Mouse (Mus musculus): ENCODE data around the gene Bod1.

The Bod1 gene

GRCm38 (mm10) chr11:31671354-31672169 lies at the start of gene Bod1:
TSS of gene Bod1 (minus strand) at chr11:31671885.
- peak; percentile 89 for DNase-seq (ENCODE audit: low read depth, low spot score)

GRCm38 (mm10) chr11:31719090-31719489 lies 47.4 kb upstream of the Bod1 start:
- DNase-seq (ENCODE audit: low read depth, low spot score), result no peak

DNA sequence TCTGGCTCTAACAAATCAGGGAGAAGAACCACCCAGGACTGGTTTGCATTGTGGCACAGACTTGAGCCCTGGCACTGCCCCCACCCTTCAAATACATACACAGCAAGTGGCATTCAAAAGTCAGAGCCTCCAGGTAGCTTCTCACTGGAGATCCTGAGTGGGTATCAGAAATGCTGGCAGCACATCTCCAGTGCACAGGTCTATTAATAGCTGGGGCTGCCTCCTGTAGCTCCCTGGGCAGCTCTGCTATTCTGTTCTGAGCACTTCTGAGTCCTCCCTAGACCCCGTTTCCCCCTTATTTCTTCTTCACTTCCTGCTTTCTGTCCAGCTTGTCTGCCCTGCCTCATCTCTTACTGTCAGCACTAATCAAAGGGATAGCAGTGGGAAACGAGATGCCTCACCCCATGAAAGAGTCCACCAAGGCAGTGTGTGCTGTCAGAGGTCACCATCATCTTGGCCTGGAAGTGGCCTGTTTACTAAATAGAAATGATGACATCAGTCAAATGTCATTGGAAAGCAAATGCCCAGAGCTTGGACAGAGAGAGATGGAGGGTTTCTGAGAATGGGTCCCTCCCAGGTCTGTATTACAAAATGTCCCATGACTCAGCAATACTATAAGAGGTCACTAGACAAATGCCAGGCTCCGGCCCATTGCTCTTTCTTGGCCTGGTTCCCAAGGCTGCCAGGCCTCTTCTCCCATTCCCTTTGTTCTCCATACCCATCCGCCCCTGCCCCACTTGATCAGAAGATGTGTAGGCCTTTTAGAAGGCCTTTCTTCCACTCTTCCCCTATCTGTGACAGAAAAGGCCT lies 46.4 kb upstream of the Bod1 start:
- no peak for DNase-seq (ENCODE audit: low read depth, low spot score)

- DNase-seq (ENCODE audit: low read depth, low spot score), result no peak
These were observed 42.0 kb upstream of the Bod1 start for GRCm38 (mm10) chr11:31713641-31714121.

- no peak for DNase-seq (ENCODE audit: low read depth, low spot score)
These were observed 41.4 kb upstream of the Bod1 start for GRCm38 (mm10) chr11:31713116-31713515.

DNA sequence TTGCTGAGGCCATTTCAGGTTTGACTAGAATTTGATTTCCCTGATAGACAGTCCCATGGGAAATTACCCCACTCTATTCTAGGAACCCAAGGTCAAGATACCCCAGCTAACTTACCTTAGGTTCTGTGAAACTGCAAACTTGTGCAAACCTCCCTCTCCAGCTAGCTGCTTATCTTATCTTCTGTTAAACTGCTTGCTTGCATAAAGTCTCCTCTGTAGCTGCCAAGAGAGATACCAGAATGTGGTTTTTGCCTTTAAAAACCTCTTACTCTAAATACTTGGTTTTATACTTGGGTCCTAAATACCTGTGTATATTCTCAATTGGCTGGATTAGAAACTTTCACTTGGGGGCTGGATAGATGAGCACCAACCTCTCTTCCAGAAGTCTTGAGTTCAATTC lies 36.1 kb upstream of the Bod1 start:
- no peak for DNase-seq (ENCODE audit: low read depth, low spot score)

DNA sequence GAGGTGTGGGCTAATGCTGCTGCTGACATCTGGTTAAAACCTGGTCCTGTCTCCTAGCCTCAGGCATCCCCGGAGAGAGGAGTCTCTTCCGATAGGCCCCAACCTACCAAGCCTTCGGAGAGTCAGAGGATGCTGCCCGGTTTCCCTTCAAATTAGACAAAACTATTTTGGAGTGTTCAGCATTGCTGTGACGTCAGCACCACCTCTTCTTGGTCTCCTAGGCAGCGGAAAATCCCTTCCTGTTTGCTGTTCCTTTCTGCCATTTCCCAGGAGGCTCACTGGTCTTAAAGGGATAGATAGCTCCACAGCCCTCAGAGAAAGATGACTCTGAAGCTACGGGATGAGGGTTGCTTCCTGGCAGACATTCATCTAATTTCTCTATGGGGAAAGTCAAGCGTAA lies 31.5 kb upstream of the Bod1 start:
- DNase-seq (ENCODE audit: low read depth, low spot score), result no peak

DNA sequence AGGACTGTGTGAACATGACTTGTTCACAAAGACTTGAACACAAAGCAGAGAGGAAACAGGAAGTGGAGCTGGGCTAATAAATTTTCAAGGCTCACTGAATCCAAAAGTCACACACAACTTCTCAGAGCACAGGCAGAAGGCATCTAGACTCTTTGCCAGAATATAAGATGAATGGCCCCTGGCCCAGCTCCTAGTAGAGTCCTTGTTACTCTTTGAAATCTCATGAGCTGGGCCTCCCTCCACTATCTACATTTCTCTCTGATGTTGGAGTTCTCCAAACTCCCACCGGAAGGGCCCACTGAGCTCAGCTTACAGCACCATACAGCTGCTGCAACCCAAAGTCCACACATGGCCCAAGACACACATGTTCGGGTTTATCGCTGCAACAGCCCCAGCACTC lies 30.2 kb upstream of the Bod1 start:
- no peak for DNase-seq (ENCODE audit: low read depth, low spot score)

DNA sequence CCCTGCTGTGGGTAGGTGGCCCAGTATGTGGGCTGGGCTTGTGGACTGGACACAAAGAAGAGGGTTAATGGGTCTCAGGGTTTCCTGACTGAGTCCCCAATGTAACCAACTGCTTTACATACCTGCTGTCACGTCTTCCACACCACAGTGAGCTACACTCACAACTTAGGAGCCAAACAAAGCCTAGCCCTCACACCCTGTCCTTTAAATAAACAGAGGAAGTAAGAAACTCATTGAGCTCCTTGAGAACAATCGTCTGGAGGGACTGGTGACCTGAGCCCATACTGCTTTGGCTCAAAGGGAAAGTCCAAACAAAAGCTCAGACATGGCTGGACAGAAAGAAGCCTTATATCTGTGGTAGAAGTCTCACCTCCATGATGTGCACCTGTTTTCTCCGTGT lies 27.8 kb upstream of the Bod1 start:
- no peak for DNase-seq (ENCODE audit: low read depth, low spot score)

DNA sequence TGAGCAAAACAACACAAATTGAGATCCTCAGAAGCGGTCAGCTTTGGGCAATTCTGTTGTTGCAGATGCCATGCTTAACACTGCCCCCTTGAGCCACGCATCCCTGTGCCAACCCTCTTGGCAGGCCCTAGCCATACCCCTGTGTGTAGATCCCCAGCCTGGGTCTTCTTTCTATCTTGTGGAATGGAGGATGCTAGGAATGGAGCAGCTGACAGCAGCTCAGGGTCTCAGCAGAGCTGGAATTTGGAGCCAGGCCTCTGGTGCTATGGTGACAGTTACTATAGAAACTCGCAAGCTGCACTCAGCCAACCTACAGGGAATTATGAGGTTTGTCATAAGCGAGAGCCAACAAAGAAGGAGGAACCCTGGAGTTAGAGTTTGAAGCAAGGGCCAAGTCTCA lies 23.1 kb upstream of the Bod1 start:
- no peak for DNase-seq (ENCODE audit: low read depth, low spot score)

DNA sequence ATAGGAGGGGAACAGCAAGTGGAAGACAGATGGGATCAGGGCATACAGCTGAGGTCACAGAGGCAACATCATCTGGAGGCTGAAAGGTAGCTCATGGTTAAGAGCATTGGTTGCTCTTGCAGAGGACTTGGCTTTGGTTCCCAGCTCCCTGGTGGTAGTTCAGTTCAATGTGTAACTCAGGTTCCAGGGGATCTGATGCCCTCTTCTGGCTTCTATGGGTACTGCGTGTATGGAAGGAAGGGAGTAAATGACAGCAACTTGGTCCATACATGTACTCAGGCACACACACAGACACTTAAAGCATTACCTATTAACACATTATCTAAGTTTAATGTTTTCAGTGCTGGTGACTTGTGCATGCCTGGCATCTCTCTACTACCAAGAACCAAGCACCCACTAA lies 22.4 kb upstream of the Bod1 start:
- no peak for DNase-seq (ENCODE audit: low read depth, low spot score)

- no peak for DNase-seq (ENCODE audit: low read depth, low spot score)
These were observed 21.6 kb upstream of the Bod1 start for GRCm38 (mm10) chr11:31693322-31693721.

- DNase-seq (ENCODE audit: low read depth, low spot score), result no peak
These were observed 17.3 kb upstream of the Bod1 start for GRCm38 (mm10) chr11:31688956-31689355.

GRCm38 (mm10) chr11:31684913-31685567 lies 13.4 kb upstream of the Bod1 start:
- DNase-seq (ENCODE audit: low read depth, low spot score), result no peak

DNA sequence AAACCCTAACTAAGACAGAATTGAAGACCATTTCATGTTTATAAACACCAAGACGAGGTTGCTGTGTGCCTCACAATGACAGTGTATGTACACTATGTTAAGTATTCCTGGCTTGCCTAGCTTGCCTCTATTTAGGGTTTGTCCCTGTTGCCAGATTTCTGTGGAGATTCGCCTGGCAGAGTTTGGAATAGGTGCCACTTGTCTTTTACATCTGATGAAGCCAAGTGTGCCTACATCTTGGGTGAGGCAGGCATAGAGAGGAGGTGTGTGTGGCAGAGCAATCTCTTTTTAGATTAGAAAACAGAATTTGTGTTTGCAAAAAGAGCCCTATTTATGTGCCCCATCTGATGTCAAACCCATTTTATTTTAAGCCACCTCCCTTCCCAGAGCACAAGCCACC lies 12.4 kb upstream of the Bod1 start:
- DNase-seq (ENCODE audit: low read depth, low spot score), result no peak

- DNase-seq (ENCODE audit: low read depth, low spot score), result no peak
These were observed 8.2 kb upstream of the Bod1 start for GRCm38 (mm10) chr11:31679840-31680381.

GRCm38 (mm10) chr11:31677309-31677708 lies 5.6 kb upstream of the Bod1 start:
- no peak for DNase-seq (ENCODE audit: low read depth, low spot score)

- DNase-seq (ENCODE audit: low read depth, low spot score), result no peak
These were observed 5.1 kb upstream of the Bod1 start for GRCm38 (mm10) chr11:31676661-31677252.

DNA sequence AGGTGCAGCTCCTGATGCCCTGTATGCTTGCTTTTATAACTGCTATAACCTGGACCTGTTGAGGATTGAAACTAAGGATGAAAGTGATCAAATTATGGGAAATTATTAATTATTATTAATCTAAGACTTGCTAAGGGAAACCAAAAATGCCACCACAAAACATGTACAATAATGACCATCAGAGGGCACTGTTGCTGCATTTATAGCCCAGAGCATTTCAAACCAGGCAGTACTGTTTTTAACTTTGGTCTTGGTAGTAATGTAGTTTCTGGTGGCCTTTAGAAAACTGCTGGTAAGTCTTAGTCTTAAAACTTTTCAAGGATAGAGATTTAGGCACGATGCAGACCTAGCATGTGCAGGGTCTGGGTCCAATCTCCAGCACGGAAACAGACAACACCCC lies 3.7 kb upstream of the Bod1 start:
- DNase-seq (ENCODE audit: low read depth, low spot score), result no peak

- DNase-seq (ENCODE audit: low read depth, low spot score), result no peak
These were observed 482 bp upstream of the Bod1 start for GRCm38 (mm10) chr11:31672170-31672563.

GRCm38 (mm10) chr11:31670468-31670921 lies 1.2 kb downstream of the Bod1 start:
- no peak for DNase-seq (ENCODE audit: low read depth, low spot score)
